Mouse (Mus musculus) ES-E14 (cell line): ENCODE data around the gene Ankrd11. TPM values are rescaled to one million over a fixed set of nuclear protein-coding genes. Genes with fewer than 3 reads are reported as not detected.
A peak's percentile ranks its signal among the peaks of the same experiment; 100 is the strongest.

Source experiments
- DNase-seq: peaks from one replicate; pipeline ENCODE4 v3.0.0-alpha.2; 2013; ENCODE audit warnings: low read depth, low spot score
- H3K27ac ChIP-seq: 2 replicates; pipeline ENCODE4 v1.5.1; 2012; ENCODE audit warnings: low read depth, mild to moderate bottlenecking, low read length, moderate library complexity, mixed read lengths; ENCODE audit not compliant: poor library complexity, insufficient read depth, severe bottlenecking
- H3K36me3 ChIP-seq: 2 replicates; pipeline ENCODE4 v1.6.1; 2012; ENCODE audit warnings: mild to moderate bottlenecking, low read length, moderate library complexity, mixed read lengths; ENCODE audit not compliant: control insufficient read depth, poor library complexity, insufficient read depth, severe bottlenecking
- H3K4me1 ChIP-seq, 2 experiments: fragments of 150-350 bp in 1 of 2; sonication (generic) in 1 of 2; 2 replicates each; pipeline ENCODE4 v1.6.1; 2012; ENCODE audit warnings: low read length in 2 of 2, mild to moderate bottlenecking in 1 of 2, mixed read lengths in 1 of 2; ENCODE audit not compliant: control insufficient read depth in 2 of 2, insufficient read depth in 2 of 2, poor library complexity in 1 of 2
- H3K4me3 ChIP-seq, 2 experiments: fragments of 150-350 bp in 1 of 2; sonication (generic) in 1 of 2; 2 replicates each; pipeline ENCODE4 v1.5.1; 2012; ENCODE audit warnings: low read length in 2 of 2, low read depth in 1 of 2, mild to moderate bottlenecking in 1 of 2, mixed read lengths in 1 of 2; ENCODE audit not compliant: insufficient read depth in 1 of 2, poor library complexity in 1 of 2, severe bottlenecking in 1 of 2
- H3K9ac ChIP-seq: 2 replicates; pipeline ENCODE4 v1.6.1; 2012; ENCODE audit warnings: low read depth, mild to moderate bottlenecking, low read length, mixed read lengths; ENCODE audit not compliant: poor library complexity, insufficient read depth, severe bottlenecking
- H3K9me3 ChIP-seq: fragments of 150-350 bp; sonication (generic); 2 replicates; pipeline ENCODE4 v1.6.1; 2012; ENCODE audit warnings: low read depth, mild to moderate bottlenecking, low read length; ENCODE audit not compliant: control insufficient read depth, insufficient read depth
- CHD2 ChIP-seq: IDR thresholded peaks from 2 replicates; pipeline ENCODE4 v1.6.1; 2014; ENCODE audit warnings: mild to moderate bottlenecking, low read depth, low read length, inconsistent platforms
- HCFC1 ChIP-seq: IDR thresholded peaks from 2 replicates; pipeline ENCODE4 v1.6.1; 2012; ENCODE audit warnings: low read length, inconsistent platforms, borderline replicate concordance; ENCODE audit not compliant: insufficient read depth
- MAFK ChIP-seq: IDR thresholded peaks from 2 replicates; pipeline ENCODE4 v1.6.1; 2014; ENCODE audit warnings: mild to moderate bottlenecking, low read depth, low read length, inconsistent platforms; ENCODE audit not compliant: insufficient read depth
- ZC3H11A ChIP-seq: IDR thresholded peaks from 2 replicates; pipeline ENCODE4 v1.6.1; 2012; ENCODE audit warnings: low read depth, mild to moderate bottlenecking, inconsistent platforms, low read length, borderline replicate concordance
- ZNF384 ChIP-seq: IDR thresholded peaks from 2 replicates; pipeline ENCODE4 v1.6.1; 2012; ENCODE audit warnings: low read depth, low read length, inconsistent platforms
- in situ Hi-C, 2 experiments: fragments of 600-800 bp; cut with MboI; formaldehyde crosslinking; loops; one replicate each; pipeline ENCODE4 v1.15.1; 2025; ENCODE audit warnings: low sequenced_read_pairs in 2 of 2, inconsistent platforms in 1 of 2; ENCODE audit not compliant: unreplicated experiment in 2 of 2
- total RNA-seq: library from RNA; depleted of rRNA; stranded (reverse); fragments of 300-350 nt; gene quantifications from 2 replicates; pipeline ENCODE4 v1.2.3, GENCODE M21; 2012

The Ankrd11 gene
- total RNA-seq, 1 experiment: 155 TPM

DNA sequence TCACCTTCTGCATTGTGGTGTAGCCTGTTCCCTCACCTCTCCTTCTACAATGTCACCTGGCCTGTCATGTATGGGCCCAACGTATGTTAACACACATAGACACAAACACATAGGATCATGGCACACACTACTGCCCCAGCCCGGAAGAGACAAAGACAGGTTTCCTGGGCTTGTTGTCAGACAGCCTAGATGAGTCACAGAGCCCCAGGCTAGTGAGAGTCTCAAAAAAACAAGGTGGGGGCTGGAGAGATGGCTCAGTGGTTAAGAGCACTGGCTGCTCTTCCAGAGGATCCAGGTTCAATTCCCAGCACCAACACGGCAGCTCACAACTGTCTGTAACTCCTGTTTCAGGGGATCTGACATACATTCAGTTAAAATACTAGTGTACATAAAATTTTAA lies 163.8 kb downstream of the Ankrd11 start:
- Histone ChIP-seq H3K36me3 (peaks cover 9% of the 10 kb centered on the region), H3K9ac (no peak overlapping the region), H3K27ac (no peak overlapping the region), H3K9me3 (no peaks in the 10 kb centered on the region), H3K4me3 (no peak overlapping the region), H3K4me1 (peaks cover 0 to 7% of the 10 kb centered on the region in 2 experiments; a peak in 2 of 4 replicates)
- TF ChIP-seq MAFK (no peak), ZNF384 (no peak), HCFC1 (no peak), CHD2 (no peak), ZC3H11A (no peak)
- no peak for DNase-seq
- in situ Hi-C loops: no loop called here

GRCm38 (mm10) chr8:122875186-122875585 lies 166.9 kb downstream of the Ankrd11 start:
- H3K4me3 ChIP-seq: no peak overlapping the region
- in situ Hi-C loops: no loop called here
- peaks cover 2% of the 10 kb centered on the region; the same call in 1 of the 2 replicates for H3K36me3 ChIP-seq
- no peak overlapping the region for H3K9ac ChIP-seq
- no peak for DNase-seq
- H3K9me3 ChIP-seq: no peaks in the 10 kb centered on the region
- no peak for TF ChIP-seq MAFK
- TF ChIP-seq ZNF384: no peak
- no peak for TF ChIP-seq ZC3H11A
- TF ChIP-seq HCFC1: no peak
- no peak for TF ChIP-seq CHD2
- peaks cover 0 to 13% of the 10 kb centered on the region in 2 experiments; a peak in 2 of 4 replicates for H3K4me1 ChIP-seq
- no peak overlapping the region for H3K27ac ChIP-seq

GRCm38 (mm10) chr8:122873171-122873570 lies 168.9 kb downstream of the Ankrd11 start:
- Histone ChIP-seq H3K36me3 (no peaks in the 10 kb centered on the region), H3K9ac (no peak overlapping the region), H3K27ac (no peak overlapping the region), H3K4me1 (peaks cover 0 to 11% of the 10 kb centered on the region in 2 experiments; a peak in 2 of 4 replicates), H3K4me3 (no peak overlapping the region), H3K9me3 (no peaks in the 10 kb centered on the region)
- TF ChIP-seq MAFK: no peak
- DNase-seq: no peak
- in situ Hi-C loops: no loop called here

DNA sequence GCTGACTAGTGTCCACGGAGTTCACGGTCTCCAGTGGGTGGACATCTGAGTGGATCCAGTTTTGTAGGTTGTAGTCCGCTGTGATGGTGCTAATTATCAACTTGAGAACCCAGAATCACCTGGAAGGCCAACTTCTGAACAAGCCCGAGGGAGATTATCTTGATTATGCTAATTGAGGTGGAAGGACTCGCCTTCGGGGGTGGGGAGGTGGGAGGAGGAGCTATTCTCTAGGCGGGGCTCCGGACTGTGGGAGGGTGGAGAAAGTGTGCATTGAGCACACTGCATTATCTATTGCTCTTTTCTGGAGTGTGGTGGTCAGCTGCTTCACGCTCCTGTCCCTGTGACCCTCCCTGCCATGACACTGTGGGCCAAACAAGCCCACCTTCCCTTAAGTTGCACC lies 170.4 kb downstream of the Ankrd11 start:
- in situ Hi-C loops: no loop called here
- H3K4me3 ChIP-seq: no peak overlapping the region
- H3K9me3 ChIP-seq: no peaks in the 10 kb centered on the region
- no peak for DNase-seq
- no peak overlapping the region for H3K27ac ChIP-seq
- no peaks in the 10 kb centered on the region for H3K36me3 ChIP-seq
- no peak overlapping the region for H3K9ac ChIP-seq
- TF ChIP-seq MAFK (no peak), ZNF384 (no peak), HCFC1 (no peak), ZC3H11A (no peak), CHD2 (no peak)
- H3K4me1 ChIP-seq: peaks cover 0 to 11% of the 10 kb centered on the region in 2 experiments; a peak in 2 of 4 replicates

- H3K9ac ChIP-seq: peak overlapping the region; percentile 28; the same call in 1 of the 2 replicates
These were observed 171.7 kb downstream of the Ankrd11 start for GRCm38 (mm10) chr8:122870377-122870863.

More at GRCm38 (mm10) chr8:122870377-122870863, 171.7 kb downstream of the Ankrd11 start:
- TF ChIP-seq MAFK (no peak), HCFC1 (no peak), CHD2 (no peak)
- H3K27ac ChIP-seq: no peak overlapping the region
- H3K9me3 ChIP-seq: no peaks in the 10 kb centered on the region
- peak; percentile 69 for DNase-seq
- no peaks in the 10 kb centered on the region for H3K36me3 ChIP-seq
- H3K4me3 ChIP-seq: peak overlapping the region; percentile 56 to 67
- peaks cover 0 to 11% of the 10 kb centered on the region in 2 experiments; a peak in 2 of 4 replicates for H3K4me1 ChIP-seq
- in situ Hi-C loops: no loop called here
